Mouse (Mus musculus): ENCODE results near the gene Proca1. TPM values are rescaled to one million over a fixed set of nuclear protein-coding genes. Genes with fewer than 3 reads are reported as not detected.

The Proca1 gene
- total RNA-seq, 1 experiment: 0.80 TPM

DNA sequence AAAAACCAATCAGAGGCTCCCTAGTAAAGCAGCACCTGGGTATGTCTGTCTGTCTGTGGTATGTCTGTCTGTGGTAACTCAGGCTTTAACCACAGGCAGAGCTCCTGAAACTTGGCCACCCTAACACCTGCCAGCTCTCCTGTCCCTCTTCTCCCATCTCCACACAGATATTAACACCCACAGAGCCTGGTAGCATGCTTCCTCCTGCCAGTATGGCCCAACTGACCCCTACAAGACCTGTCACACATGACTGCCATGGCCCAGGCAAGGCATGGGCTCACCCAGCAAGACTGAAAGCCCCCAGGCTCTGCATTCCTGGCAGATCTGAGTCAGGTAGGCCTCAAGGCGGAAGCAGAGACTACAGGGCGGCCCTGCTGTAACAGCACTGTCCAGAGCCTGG, 30.1 kb upstream of the Proca1 start:
- TF ChIP-seq ZNF384 (IDR thresholded peaks at IDR 0.05; ENCODE audit: low read depth, low read length) (no peak), ZC3H11A (IDR thresholded peaks at IDR 0.05; ENCODE audit: borderline replicate concordance, low read depth, low read length) (no peak), HCFC1 (IDR thresholded peaks at IDR 0.05; ENCODE audit: borderline replicate concordance, insufficient read depth, low read length) (no peak), MAFK (IDR thresholded peaks at IDR 0.05; ENCODE audit: insufficient read depth, low read depth, low read length) (no peak), CHD2 (IDR thresholded peaks at IDR 0.05; ENCODE audit: low read depth, low read length) (no peak)
- Histone ChIP-seq H3K36me3 (ENCODE audit: control insufficient read depth, insufficient read depth, low read length, poor library complexity, severe bottlenecking) (peaks cover 47% of the 10 kb centered on the region), H3K27ac (ENCODE audit: insufficient read depth, low read depth, low read length, poor library complexity, severe bottlenecking) (no peak overlapping the region; the same call in 1 of the 2 replicates), H3K4me3 (ENCODE audit: insufficient read depth in 1 of 2, low read depth in 1 of 2, low read length in 2 of 2, poor library complexity in 1 of 2, severe bottlenecking in 1 of 2) (peak overlapping the region in 1 of 2 experiments; percentile 83; a peak in 1 of 4 replicates), H3K9ac (ENCODE audit: insufficient read depth, low read depth, low read length, poor library complexity, severe bottlenecking) (no peak overlapping the region), H3K9me3 (ENCODE audit: control insufficient read depth, insufficient read depth, low read depth, low read length) (no peaks in the 10 kb centered on the region), H3K4me1 (ENCODE audit: control insufficient read depth in 2 of 2, insufficient read depth in 2 of 2, low read length in 2 of 2, poor library complexity in 1 of 2) (peaks cover 0 to 41% of the 10 kb centered on the region in 2 experiments; a peak in 3 of 4 replicates)
- DNase-seq (ENCODE audit: low read depth, low spot score): no peak
- in situ Hi-C loops (cut with MboI; ENCODE audit: low sequenced_read_pairs in 2 of 2, unreplicated experiment in 2 of 2): no loop called here

DNA sequence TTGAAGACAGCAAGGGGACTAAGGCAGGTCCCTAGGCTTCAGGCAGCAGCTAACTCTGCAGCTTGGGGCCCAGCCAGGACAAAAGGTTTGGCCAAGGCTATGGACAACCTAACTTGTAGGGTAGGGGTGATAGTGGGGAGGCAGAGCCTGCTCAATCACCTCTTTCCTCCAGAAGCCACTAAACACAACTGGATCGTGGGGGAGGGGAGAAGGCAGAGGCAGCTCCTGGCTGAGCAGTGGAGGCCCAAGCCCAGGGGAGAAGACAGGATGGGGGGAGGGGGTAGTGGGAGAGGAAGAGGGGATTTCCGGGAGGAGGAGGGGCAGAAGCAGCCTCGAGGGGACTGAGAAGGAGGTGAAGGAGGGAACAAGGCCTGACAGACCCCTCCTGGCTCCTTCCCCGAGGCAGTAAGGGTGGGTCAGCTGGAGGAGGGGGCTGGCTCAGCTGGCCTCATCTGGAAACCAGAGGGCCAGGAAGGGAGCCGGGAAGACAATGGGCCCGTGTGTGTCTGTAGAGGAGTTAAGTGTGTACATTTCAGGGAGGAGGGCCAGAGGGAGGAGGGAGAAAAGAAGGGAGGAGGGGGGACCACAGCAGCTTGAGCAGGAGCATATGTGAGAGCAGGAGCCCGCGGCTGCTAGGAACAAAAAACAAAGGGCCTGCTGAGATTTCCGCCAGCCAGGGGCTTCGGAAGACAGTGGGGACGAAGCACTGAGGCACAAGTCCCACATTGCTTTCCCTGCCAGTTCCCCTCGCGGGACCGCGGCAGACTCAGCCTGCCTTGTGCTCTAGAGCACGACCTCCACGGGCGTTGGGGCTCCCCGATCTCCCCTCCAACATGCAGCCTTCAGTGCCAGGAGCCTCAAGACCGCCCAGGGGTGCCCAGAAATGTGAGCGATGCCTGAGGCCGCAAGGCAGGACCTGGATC, 29.2 kb upstream of the Proca1 start:
- in situ Hi-C loops (cut with MboI; ENCODE audit: low sequenced_read_pairs in 2 of 2, unreplicated experiment in 2 of 2): no loop called here
- Histone ChIP-seq H3K9me3 (ENCODE audit: control insufficient read depth, insufficient read depth, low read depth, low read length) (no peaks in the 10 kb centered on the region), H3K27ac (ENCODE audit: insufficient read depth, low read depth, low read length, poor library complexity, severe bottlenecking) (peak overlapping the region; percentile 75), H3K36me3 (ENCODE audit: control insufficient read depth, insufficient read depth, low read length, poor library complexity, severe bottlenecking) (peaks cover 39% of the 10 kb centered on the region), H3K9ac (ENCODE audit: insufficient read depth, low read depth, low read length, poor library complexity, severe bottlenecking) (peak overlapping the region; percentile 78), H3K4me3 (ENCODE audit: insufficient read depth in 1 of 2, low read depth in 1 of 2, low read length in 2 of 2, poor library complexity in 1 of 2, severe bottlenecking in 1 of 2) (peak overlapping the region; percentile 83 to 94), H3K4me1 (ENCODE audit: control insufficient read depth in 2 of 2, insufficient read depth in 2 of 2, low read length in 2 of 2, poor library complexity in 1 of 2) (peaks cover 0 to 47% of the 10 kb centered on the region in 2 experiments; a peak in 3 of 4 replicates)
- no peak for DNase-seq (ENCODE audit: low read depth, low spot score)
- TF ChIP-seq CHD2 (IDR thresholded peaks at IDR 0.05; ENCODE audit: low read depth, low read length) (no peak), ZNF384 (IDR thresholded peaks at IDR 0.05; ENCODE audit: low read depth, low read length) (no peak), ZC3H11A (IDR thresholded peaks at IDR 0.05; ENCODE audit: borderline replicate concordance, low read depth, low read length) (no peak), HCFC1 (IDR thresholded peaks at IDR 0.05; ENCODE audit: borderline replicate concordance, insufficient read depth, low read length) (no peak), MAFK (IDR thresholded peaks at IDR 0.05; ENCODE audit: insufficient read depth, low read depth, low read length) (no peak)

DNA sequence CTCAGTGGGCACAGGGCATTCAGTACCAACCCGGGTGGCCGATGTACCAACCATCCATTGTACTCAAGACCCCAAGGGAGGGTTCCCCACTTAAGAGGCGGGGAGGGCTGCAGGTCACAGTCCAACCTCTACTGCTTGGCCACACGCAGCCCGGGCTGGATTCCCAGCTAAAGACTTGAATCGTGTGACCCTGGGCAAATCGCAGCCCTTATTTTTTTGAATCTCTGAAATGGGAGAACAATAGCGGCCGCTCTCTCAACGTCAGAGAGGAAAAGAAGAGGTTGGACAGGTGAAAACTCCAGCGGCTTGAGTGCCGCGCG, 28.6 kb upstream of the Proca1 start:
- H3K4me3 ChIP-seq (ENCODE audit: insufficient read depth in 1 of 2, low read depth in 1 of 2, low read length in 2 of 2, poor library complexity in 1 of 2, severe bottlenecking in 1 of 2): peak overlapping the region; percentile 83 to 94
- H3K27ac ChIP-seq (ENCODE audit: insufficient read depth, low read depth, low read length, poor library complexity, severe bottlenecking): peak overlapping the region; percentile 75
- peak overlapping the region; percentile 78 for H3K9ac ChIP-seq (ENCODE audit: insufficient read depth, low read depth, low read length, poor library complexity, severe bottlenecking)
- peaks cover 35% of the 10 kb centered on the region for H3K36me3 ChIP-seq (ENCODE audit: control insufficient read depth, insufficient read depth, low read length, poor library complexity, severe bottlenecking)
- DNase-seq (ENCODE audit: low read depth, low spot score): no peak
- TF ChIP-seq MAFK (IDR thresholded peaks at IDR 0.05; ENCODE audit: insufficient read depth, low read depth, low read length) (no peak), ZNF384 (IDR thresholded peaks at IDR 0.05; ENCODE audit: low read depth, low read length) (no peak), HCFC1 (IDR thresholded peaks at IDR 0.05; ENCODE audit: borderline replicate concordance, insufficient read depth, low read length) (no peak)
- H3K4me1 ChIP-seq (ENCODE audit: control insufficient read depth in 2 of 2, insufficient read depth in 2 of 2, low read length in 2 of 2, poor library complexity in 1 of 2): peaks cover 0 to 49% of the 10 kb centered on the region in 2 experiments; a peak in 3 of 4 replicates
- H3K9me3 ChIP-seq (ENCODE audit: control insufficient read depth, insufficient read depth, low read depth, low read length): no peaks in the 10 kb centered on the region
- in situ Hi-C loops (cut with MboI; ENCODE audit: low sequenced_read_pairs in 2 of 2, unreplicated experiment in 2 of 2): no loop called here

DNA sequence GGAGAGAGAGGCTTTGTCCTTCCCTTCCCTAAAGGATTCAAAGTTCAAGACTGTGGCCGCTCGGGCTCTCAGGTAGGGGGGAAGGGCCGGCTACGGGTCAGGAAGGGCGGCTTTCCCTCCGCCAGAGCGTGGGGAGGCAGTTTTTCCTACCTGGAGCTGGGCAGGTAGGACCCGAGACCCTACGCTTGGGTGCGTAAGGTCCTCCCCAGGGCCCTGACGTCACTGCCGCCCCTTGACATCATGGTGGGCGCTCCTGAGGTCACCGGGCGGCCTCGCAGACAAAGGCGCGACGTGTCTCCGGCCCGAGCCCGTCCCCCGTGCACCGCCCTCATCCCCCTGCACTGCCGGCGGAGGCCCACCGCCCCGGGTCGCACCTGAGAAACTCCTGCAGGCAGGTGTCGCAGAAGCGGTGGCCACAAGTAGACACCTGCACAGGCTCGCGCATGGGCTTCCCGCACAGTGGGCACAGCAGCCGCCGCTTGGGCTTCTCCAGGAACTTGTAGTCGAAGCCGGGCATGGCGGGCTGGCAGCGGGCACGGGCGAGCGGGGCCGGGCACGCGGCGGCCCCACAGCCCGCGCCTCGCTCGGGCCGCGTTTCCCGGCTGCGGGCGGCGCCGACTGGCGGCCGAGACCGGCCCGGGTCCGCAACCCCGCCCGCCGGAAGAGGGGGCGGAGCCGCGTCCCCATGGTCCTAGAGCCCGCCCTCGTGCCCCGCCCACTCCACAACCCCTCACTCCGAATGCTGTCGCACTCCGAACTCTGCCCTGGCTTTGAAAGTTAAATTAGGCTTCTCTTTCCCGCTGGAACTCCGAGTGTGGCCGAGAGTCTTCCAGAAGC, 28.1 kb upstream of the Proca1 start, which contains the start of gene Traf4:
Traf4 (minus strand) TSS at position 666 of the 837 bp plus-strand sequence.
- H3K4me3 ChIP-seq (ENCODE audit: insufficient read depth in 1 of 2, low read depth in 1 of 2, low read length in 2 of 2, poor library complexity in 1 of 2, severe bottlenecking in 1 of 2): peak within 1 kb of the TSS; percentile 83 to 94
- peaks cover 0 to 46% of the 10 kb centered on the region in 2 experiments; a peak in 3 of 4 replicates for H3K4me1 ChIP-seq (ENCODE audit: control insufficient read depth in 2 of 2, insufficient read depth in 2 of 2, low read length in 2 of 2, poor library complexity in 1 of 2)
- peak within 1 kb of the TSS; percentile 93 for H3K27ac ChIP-seq (ENCODE audit: insufficient read depth, low read depth, low read length, poor library complexity, severe bottlenecking)
- no peak for TF ChIP-seq ZC3H11A (IDR thresholded peaks at IDR 0.05; ENCODE audit: borderline replicate concordance, low read depth, low read length)
- no peak for TF ChIP-seq MAFK (IDR thresholded peaks at IDR 0.05; ENCODE audit: insufficient read depth, low read depth, low read length)
- TF ChIP-seq ZNF384 (IDR thresholded peaks at IDR 0.05; ENCODE audit: low read depth, low read length): no peak
- no peak for TF ChIP-seq CHD2 (IDR thresholded peaks at IDR 0.05; ENCODE audit: low read depth, low read length)
- TF ChIP-seq HCFC1 (IDR thresholded peaks at IDR 0.05; ENCODE audit: borderline replicate concordance, insufficient read depth, low read length): no peak
- DNase-seq (ENCODE audit: low read depth, low spot score): no peak
- in situ Hi-C loops (cut with MboI; ENCODE audit: low sequenced_read_pairs in 2 of 2, unreplicated experiment in 2 of 2): no loop called here
- H3K36me3 ChIP-seq (ENCODE audit: control insufficient read depth, insufficient read depth, low read length, poor library complexity, severe bottlenecking): peaks cover 29% of the 10 kb centered on the region
- no peaks in the 10 kb centered on the region for H3K9me3 ChIP-seq (ENCODE audit: control insufficient read depth, insufficient read depth, low read depth, low read length)
- peak within 1 kb of the TSS; percentile 78 for H3K9ac ChIP-seq (ENCODE audit: insufficient read depth, low read depth, low read length, poor library complexity, severe bottlenecking)

All from ES-E14 (cell line).